Mouse (Mus musculus) lung, postnatal 0 days (tissue): ENCODE data around the gene H13. TPM values are rescaled to one million over a fixed set of nuclear protein-coding genes. Genes with fewer than 3 reads are reported as not detected.
"Not testable (repeated sequence)": the region's sequence is repeated elsewhere in the genome, so short reads cannot be mapped to it uniquely, and the experiment has no call there.

Experiments used
- ATAC-seq: fragments of 200-750 bp; cut with Nextera tagmentation; 2 replicates; pipeline ENCODE4 v1.8.0; 2017; ENCODE audit warnings: moderate library complexity
- DNase-seq: peaks from one replicate; pipeline ENCODE4 v3.0.0-alpha.2; 2016; ENCODE audit warnings: low spot score
- H3K27ac ChIP-seq: fragments of 300-500 bp; sonication (generic); 2 replicates; pipeline ENCODE4 v1.5.1; 2014; ENCODE audit warnings: antibody characterized with exemption, mild to moderate bottlenecking, low read length, mixed read lengths
- H3K27me3 ChIP-seq: fragments of 300-500 bp; sonication (generic); replicated peaks from 2 replicates; pipeline ENCODE4 v1.6.1; 2014; ENCODE audit warnings: low read length, mixed read lengths; ENCODE audit not compliant: insufficient read depth
- H3K36me3 ChIP-seq: fragments of 300-500 bp; sonication (generic); 2 replicates; pipeline ENCODE4 v1.6.1; 2014; ENCODE audit warnings: low read length, mixed read lengths; ENCODE audit not compliant: insufficient read depth
- H3K4me1 ChIP-seq: fragments of 300-500 bp; sonication (generic); 2 replicates; pipeline ENCODE4 v1.6.1; 2014; ENCODE audit warnings: antibody characterized with exemption, low read depth, low read length, mixed read lengths; ENCODE audit not compliant: insufficient read depth
- H3K4me2 ChIP-seq: fragments of 300-500 bp; sonication (generic); replicated peaks from 2 replicates; pipeline ENCODE4 v1.6.1; 2014; ENCODE audit warnings: low read depth, mild to moderate bottlenecking, low read length, moderate library complexity, mixed read lengths
- H3K4me3 ChIP-seq: fragments of 300-500 bp; sonication (generic); 2 replicates; pipeline ENCODE4 v1.5.1; 2014; ENCODE audit warnings: low read depth, low read length
- H3K9ac ChIP-seq: fragments of 300-500 bp; sonication (generic); replicated peaks from 2 replicates; pipeline ENCODE4 v1.6.1; 2014; ENCODE audit warnings: low read depth, mild to moderate bottlenecking
- H3K9me3 ChIP-seq: fragments of 300-500 bp; sonication (generic); 2 replicates; pipeline ENCODE4 v1.6.1; 2016; ENCODE audit warnings: low read length, mixed read lengths
- CTCF ChIP-seq: IDR thresholded peaks from 2 replicates; pipeline ENCODE4 v1.5.1; 2016; ENCODE audit warnings: antibody characterized with exemption, mild to moderate bottlenecking
- EP300 ChIP-seq: IDR thresholded peaks from 2 replicates; pipeline ENCODE4 v1.6.1; 2016; ENCODE audit warnings: antibody characterized with exemption, mild to moderate bottlenecking, control low read depth
- WGBS: fragments of 180-500 bp; shearing (Covaris S2); extraction: QIAGEN DNeasy Blood & Tissue Kit; methylation state at CpG from one replicate; pipeline ENCODE4 v1.1.7; 2014; 5-methylcytosine and 5-hydroxymethylcytosine counted together
- polyA plus RNA-seq: library from polyadenylated mRNA; unstranded; fragments of >200 nt; fragmentation: Nextera tagmentation; extraction: Ambion mirVana; gene quantifications from 2 replicates; pipeline ENCODE4 v1.2.1, GENCODE M21; 2015

H13 gene
- polyA plus RNA-seq, 1 experiment from 2014 or later = 127 TPM

DNA sequence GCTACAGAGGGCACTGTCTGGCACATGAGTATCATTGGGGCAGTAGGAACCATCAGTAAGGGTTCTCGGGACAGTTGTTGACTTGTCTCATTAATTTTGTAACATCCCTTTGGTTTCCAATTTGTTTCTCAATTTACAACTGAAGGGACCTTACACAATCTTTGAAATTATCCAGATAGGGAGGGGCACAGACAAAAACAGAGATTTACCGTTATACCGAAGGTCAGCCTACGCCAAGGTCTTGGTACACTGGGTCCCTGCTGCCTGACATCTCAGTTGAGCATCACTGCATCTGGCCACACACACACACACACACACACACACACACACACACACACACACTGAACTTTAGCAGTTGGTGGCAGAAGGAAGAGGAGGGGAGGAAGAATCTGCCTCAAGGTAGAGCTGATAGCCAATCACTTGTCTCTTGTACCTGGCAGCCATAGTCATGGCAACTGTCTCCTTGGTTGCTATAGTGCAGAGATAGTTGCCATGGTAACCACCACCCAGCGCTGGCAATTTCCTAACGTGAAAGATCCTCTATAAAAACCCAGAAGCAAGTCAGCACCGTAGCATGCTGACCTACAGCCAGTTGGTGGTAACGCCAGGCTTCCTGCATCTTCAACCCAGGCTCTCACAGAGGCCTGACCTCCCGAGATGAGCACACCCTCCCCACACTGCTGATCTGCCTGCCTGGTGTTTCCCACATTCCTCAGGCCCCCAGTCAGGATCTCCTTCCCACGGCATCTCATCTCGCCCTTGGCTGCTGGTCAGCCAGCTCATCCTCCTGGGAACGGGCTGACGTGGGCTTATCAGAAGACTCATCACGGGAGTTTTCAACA, 15.2 kb upstream of the H13 start:
- Histone ChIP-seq H3K9me3 (no peaks in the 10 kb centered on the region), H3K9ac (no peak overlapping the region), H3K27me3 (no peaks in the 10 kb centered on the region), H3K36me3 (no peaks in the 10 kb centered on the region), H3K4me1 (no peaks in the 10 kb centered on the region), H3K4me3 (no peak overlapping the region), H3K4me2 (no peak overlapping the region), H3K27ac (0 out of 2 replicates have a peak overlapping the region, but pooled peaks have one; percentile 11)
- DNase-seq = peak; percentile 43
- no peak for ATAC-seq
- WGBS = 32% methylated on average over 14 of the region's 14 CpGs
- no peak for TF ChIP-seq CTCF

DNA sequence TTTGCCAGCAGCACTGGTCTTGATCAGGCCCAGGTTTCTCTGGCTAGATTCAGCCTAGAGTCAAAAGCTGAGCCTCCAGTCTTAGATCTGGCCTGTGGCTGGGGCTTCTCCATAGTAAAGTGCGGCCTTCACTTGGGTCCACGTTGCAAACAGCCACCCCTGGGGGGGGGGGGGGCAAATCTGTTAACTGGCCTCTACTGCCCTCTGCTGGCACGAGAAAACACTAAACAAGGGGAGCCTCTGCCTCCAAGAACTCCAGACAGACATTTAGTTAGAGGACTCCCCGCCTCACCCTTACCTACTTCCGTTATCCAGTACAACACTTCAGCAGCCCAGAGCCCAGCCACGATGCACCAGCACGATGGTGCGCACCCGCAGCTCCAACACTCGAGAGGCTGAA, 11.9 kb upstream of the H13 start:
- no peak overlapping the region for H3K4me3 ChIP-seq
- no peaks in the 10 kb centered on the region for H3K36me3 ChIP-seq
- ATAC-seq (no peak), DNase-seq (peak; percentile 44)
- H3K9ac ChIP-seq = no peak overlapping the region
- H3K9me3 ChIP-seq = no peaks in the 10 kb centered on the region
- H3K27ac ChIP-seq = no peak overlapping the region
- WGBS = 56% methylated on average over 10 of the region's 10 CpGs
- no peak overlapping the region for H3K4me2 ChIP-seq
- no peaks in the 10 kb centered on the region for H3K27me3 ChIP-seq
- TF ChIP-seq EP300 (no peak), CTCF (peak; percentile 69)
- no peaks in the 10 kb centered on the region for H3K4me1 ChIP-seq

GRCm38 (mm10) chr2:152661163-152661562, 8.1 kb upstream of the H13 start:
- H3K27ac ChIP-seq = no peak overlapping the region
- H3K4me1 ChIP-seq = no peaks in the 10 kb centered on the region
- no peak for TF ChIP-seq EP300
- TF ChIP-seq CTCF = no peak
- H3K4me2 ChIP-seq = no peak overlapping the region
- DNase-seq (no peak), ATAC-seq (no peak)
- 76% methylated on average over 6 of the region's 6 CpGs for WGBS
- no peaks in the 10 kb centered on the region for H3K36me3 ChIP-seq
- no peak overlapping the region for H3K9ac ChIP-seq
- H3K9me3 ChIP-seq = no peaks in the 10 kb centered on the region
- H3K4me3 ChIP-seq = no peak overlapping the region
- no peaks in the 10 kb centered on the region for H3K27me3 ChIP-seq

DNA sequence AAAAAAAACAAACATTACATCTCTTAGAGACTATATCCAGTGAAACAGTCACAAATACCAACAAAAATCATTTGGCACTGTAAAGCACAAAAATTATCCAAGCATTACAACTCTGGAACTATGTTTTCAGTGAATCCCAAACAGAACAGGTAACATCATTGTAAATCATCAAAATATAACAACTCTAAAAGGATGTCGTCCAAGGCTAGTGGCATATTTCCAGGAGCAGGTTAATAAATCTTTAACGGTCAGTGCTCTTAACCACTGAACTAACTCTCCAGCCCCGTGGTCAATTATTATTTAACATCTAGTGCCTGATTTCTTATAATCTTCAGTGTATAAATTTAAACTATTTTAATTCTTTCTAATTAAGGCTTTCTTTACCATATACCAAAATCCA, 3.1 kb upstream of the H13 start:
- 61% methylated on average over 3 of the region's 3 CpGs for WGBS

GRCm38 (mm10) chr2:152669639-152670484, 601 bp downstream of the H13 start:
- H3K9ac ChIP-seq = peak overlapping the region; percentile 77
- DNase-seq (peak; percentile 29), ATAC-seq (peak; percentile 59)
- TF ChIP-seq CTCF = no peak
- TF ChIP-seq EP300 = no peak
- H3K4me1 ChIP-seq = peaks cover 27% of the 10 kb centered on the region
- H3K27me3 ChIP-seq = no peaks in the 10 kb centered on the region
- peak overlapping the region; percentile 80 for H3K4me3 ChIP-seq
- peak overlapping the region; percentile 88 for H3K4me2 ChIP-seq
- 1% methylated on average over 37 of the region's 46 CpGs for WGBS
- H3K9me3 ChIP-seq = no peaks in the 10 kb centered on the region
- H3K36me3 ChIP-seq = no peaks in the 10 kb centered on the region
- peak overlapping the region; percentile 86 for H3K27ac ChIP-seq

More for the DNA sequence above, 3.1 kb upstream of the H13 start:
- not testable (repeated sequence) for H3K9me3 ChIP-seq, DNase-seq, H3K36me3 ChIP-seq, H3K4me2 ChIP-seq, H3K4me1 ChIP-seq, H3K4me3 ChIP-seq, H3K27me3 ChIP-seq, H3K9ac ChIP-seq, H3K27ac ChIP-seq, ATAC-seq

DNA sequence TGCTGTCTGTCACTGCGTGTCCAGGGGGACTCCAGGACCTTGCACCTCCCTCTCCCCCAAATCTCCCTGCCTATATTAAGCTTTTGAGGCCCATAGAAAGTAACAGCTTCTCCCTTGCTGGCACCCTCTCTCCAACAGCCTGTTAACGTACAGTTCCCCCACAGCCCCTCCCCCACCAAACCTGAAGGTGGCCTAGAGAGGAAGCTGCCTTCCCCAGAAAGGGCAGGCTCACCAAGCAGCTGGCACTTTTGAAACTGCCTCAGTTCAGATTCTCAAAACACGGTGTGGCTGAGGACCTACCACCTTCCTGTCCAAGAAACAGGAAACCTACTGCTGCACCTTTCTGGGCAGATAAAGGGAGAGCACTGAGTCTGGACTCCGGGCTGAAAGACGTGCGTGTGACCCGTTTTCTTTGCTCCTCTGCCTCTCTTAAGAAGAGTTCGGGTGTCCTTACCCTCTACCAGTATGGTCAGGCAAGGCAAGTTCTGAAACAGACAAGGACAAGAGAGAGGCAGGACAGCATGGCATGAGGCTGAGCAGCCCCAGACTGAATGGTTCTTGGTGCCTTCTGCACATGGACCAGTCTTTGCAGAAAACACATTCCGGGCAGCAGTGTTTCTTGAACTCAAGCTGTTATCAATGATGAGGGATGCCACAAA, 1.9 kb downstream of the H13 start:
- H3K4me1 ChIP-seq = peaks cover 27% of the 10 kb centered on the region
- peak overlapping the region; percentile 80; the same call in 1 of the 2 replicates for H3K4me3 ChIP-seq
- WGBS = 34% methylated on average over 9 of the region's 9 CpGs
- H3K4me2 ChIP-seq = peak overlapping the region; percentile 88
- ATAC-seq (no peak), DNase-seq (no peak)
- TF ChIP-seq EP300 (no peak), CTCF (no peak)
- peaks cover 4% of the 10 kb centered on the region; the same call in 1 of the 2 replicates for H3K36me3 ChIP-seq
- peak overlapping the region; percentile 19; the same call in 1 of the 2 replicates for H3K9ac ChIP-seq
- H3K9me3 ChIP-seq = no peaks in the 10 kb centered on the region
- H3K27ac ChIP-seq = peak overlapping the region; percentile 11; the same call in 1 of the 2 replicates
- H3K27me3 ChIP-seq = no peaks in the 10 kb centered on the region
